Mouse (Mus musculus): ENCODE measurements around the gene Tmpo. TPM values are rescaled to one million over a fixed set of nuclear protein-coding genes. Genes with fewer than 3 reads are reported as not detected.
"Not testable (repeated sequence)": the region's sequence is repeated elsewhere in the genome, so short reads cannot be mapped to it uniquely, and the experiment has no call there.

Gene Tmpo
- polyA plus RNA-seq, 1 experiment = 17.4 TPM

- H3K4me1 ChIP-seq (ENCODE audit: control insufficient read depth, insufficient read depth, low read length) = peaks cover 10% of the 10 kb centered on the region
- H3K27me3 ChIP-seq (ENCODE audit: control insufficient read depth, insufficient read depth, low read length) = no peaks in the 10 kb centered on the region
- H3K27ac ChIP-seq (ENCODE audit: control insufficient read depth, insufficient read depth, low read depth, low read length) = no peak overlapping the region
- TF ChIP-seq POLR2A (IDR thresholded peaks at IDR 0.05; ENCODE audit: control insufficient read depth, low read depth, low read length) (no peak), CTCF (IDR thresholded peaks at IDR 0.05; ENCODE audit: control insufficient read depth, insufficient read depth, insufficient replicate concordance, low read depth, low read length) (no peak)
- H3K4me3 ChIP-seq (ENCODE audit: control insufficient read depth, low read depth, low read length) = peak overlapping the region; percentile 21
- no peaks in the 10 kb centered on the region for H3K36me3 ChIP-seq (ENCODE audit: control insufficient read depth, insufficient read depth, low read length)
Observed at GRCm38 (mm10) chr10:91187349-91187748, 6.2 kb upstream of the Tmpo start.

- H3K4me1 ChIP-seq (ENCODE audit: control insufficient read depth, insufficient read depth, low read length) = peaks cover 10% of the 10 kb centered on the region
- no peak overlapping the region for H3K27ac ChIP-seq (ENCODE audit: control insufficient read depth, insufficient read depth, low read depth, low read length)
- no peaks in the 10 kb centered on the region for H3K27me3 ChIP-seq (ENCODE audit: control insufficient read depth, insufficient read depth, low read length)
- H3K4me3 ChIP-seq (ENCODE audit: control insufficient read depth, low read depth, low read length) = no peak overlapping the region
- H3K36me3 ChIP-seq (ENCODE audit: control insufficient read depth, insufficient read depth, low read length) = no peaks in the 10 kb centered on the region
- no peak for TF ChIP-seq POLR2A (IDR thresholded peaks at IDR 0.05; ENCODE audit: control insufficient read depth, low read depth, low read length)
- TF ChIP-seq CTCF (IDR thresholded peaks at IDR 0.05; ENCODE audit: control insufficient read depth, insufficient read depth, insufficient replicate concordance, low read depth, low read length) = no peak
Observed at GRCm38 (mm10) chr10:91185721-91186120, 4.6 kb upstream of the Tmpo start.

- H3K4me1 ChIP-seq (ENCODE audit: control insufficient read depth, insufficient read depth, low read length) = peaks cover 10% of the 10 kb centered on the region
- H3K36me3 ChIP-seq (ENCODE audit: control insufficient read depth, insufficient read depth, low read length); H3K4me3 ChIP-seq (ENCODE audit: control insufficient read depth, low read depth, low read length): not testable (repeated sequence)
Observed at GRCm38 (mm10) chr10:91184893-91185292, 3.8 kb upstream of the Tmpo start.

DNA sequence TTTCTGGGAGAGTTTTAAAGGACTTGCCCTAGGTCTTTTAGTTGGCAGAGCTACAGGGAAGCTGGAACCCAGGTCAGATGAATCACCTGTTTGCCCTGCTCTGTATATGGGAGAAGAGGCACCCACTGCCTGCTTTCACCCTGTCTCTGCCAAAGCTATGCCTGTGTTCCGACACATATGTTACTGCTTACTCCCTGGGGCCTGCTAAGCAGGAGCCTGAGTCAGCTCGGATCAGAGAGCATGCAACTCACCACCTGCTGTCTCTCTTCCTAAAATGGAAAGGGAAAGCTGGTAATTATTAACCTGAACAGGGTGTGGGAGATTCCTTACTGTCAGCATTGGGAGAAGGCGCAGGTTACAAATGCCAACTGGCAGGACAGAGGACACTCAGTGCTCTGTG, 2.2 kb upstream of the Tmpo start:
- H3K27me3 ChIP-seq (ENCODE audit: control insufficient read depth, insufficient read depth, low read length) = no peaks in the 10 kb centered on the region
- peaks cover 10% of the 10 kb centered on the region for H3K4me1 ChIP-seq (ENCODE audit: control insufficient read depth, insufficient read depth, low read length)
- H3K4me3 ChIP-seq (ENCODE audit: control insufficient read depth, low read depth, low read length) = peak overlapping the region; percentile 22; the same call in 1 of the 2 replicates
- no peaks in the 10 kb centered on the region for H3K36me3 ChIP-seq (ENCODE audit: control insufficient read depth, insufficient read depth, low read length)
- no peak overlapping the region for H3K27ac ChIP-seq (ENCODE audit: control insufficient read depth, insufficient read depth, low read depth, low read length)
- no peak for TF ChIP-seq CTCF (IDR thresholded peaks at IDR 0.05; ENCODE audit: control insufficient read depth, insufficient read depth, insufficient replicate concordance, low read depth, low read length)
- no peak for TF ChIP-seq POLR2A (IDR thresholded peaks at IDR 0.05; ENCODE audit: control insufficient read depth, low read depth, low read length)

More at GRCm38 (mm10) chr10:91184893-91185292, 3.8 kb upstream of the Tmpo start:
- H3K27ac ChIP-seq (ENCODE audit: control insufficient read depth, insufficient read depth, low read depth, low read length); H3K27me3 ChIP-seq (ENCODE audit: control insufficient read depth, insufficient read depth, low read length): not testable (repeated sequence)

GRCm38 (mm10) chr10:91182291-91182990, 1.3 kb upstream of the Tmpo start:
- no peaks in the 10 kb centered on the region for H3K27me3 ChIP-seq (ENCODE audit: control insufficient read depth, insufficient read depth, low read length)
- peak overlapping the region; percentile 80 for H3K27ac ChIP-seq (ENCODE audit: control insufficient read depth, insufficient read depth, low read depth, low read length)
- TF ChIP-seq POLR2A (IDR thresholded peaks at IDR 0.05; ENCODE audit: control insufficient read depth, low read depth, low read length) = no peak
- TF ChIP-seq CTCF (IDR thresholded peaks at IDR 0.05; ENCODE audit: control insufficient read depth, insufficient read depth, insufficient replicate concordance, low read depth, low read length) = no peak

DNA sequence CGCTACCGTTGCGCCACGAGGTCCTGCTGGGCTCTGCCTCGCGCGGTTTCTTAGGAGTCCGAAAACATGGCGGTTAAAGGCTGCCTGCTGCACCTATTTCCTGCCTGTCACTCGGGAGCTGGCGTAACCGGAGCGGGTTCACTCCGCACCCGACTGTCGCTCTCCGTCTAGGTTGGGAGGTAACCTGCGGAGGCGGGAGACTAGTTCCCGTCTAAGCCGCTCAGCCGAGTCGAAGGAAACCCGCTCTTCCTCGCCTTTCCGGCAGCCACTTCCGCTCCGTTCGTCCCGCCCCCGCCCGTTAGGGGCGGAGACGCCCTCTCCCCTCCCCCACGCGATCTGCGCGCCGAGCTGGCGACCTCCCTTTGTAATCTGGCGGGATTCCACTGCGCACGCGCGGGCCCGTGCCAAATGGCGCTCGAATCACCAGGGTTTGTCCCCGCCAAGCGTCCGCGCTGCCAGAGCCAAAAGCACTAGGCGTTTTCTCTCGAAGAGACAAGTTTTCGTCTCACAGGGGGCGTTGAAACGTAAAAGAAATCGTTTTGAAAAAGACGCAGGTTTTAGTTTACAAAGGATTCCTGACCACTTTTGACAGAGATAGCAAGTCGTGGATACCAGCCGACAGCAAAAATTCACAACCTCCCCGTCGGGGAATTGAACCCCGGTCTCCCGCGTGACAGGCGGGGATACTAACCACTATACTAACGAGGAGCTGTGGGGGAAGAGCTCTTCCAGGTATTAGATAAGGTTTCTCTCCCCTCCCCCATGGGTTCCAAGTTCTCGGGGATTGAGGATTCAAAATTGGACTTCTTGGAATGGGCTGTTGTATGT, 560 bp upstream of the Tmpo start:
- Histone ChIP-seq H3K27me3 (ENCODE audit: control insufficient read depth, insufficient read depth, low read length) (no peaks in the 10 kb centered on the region), H3K27ac (ENCODE audit: control insufficient read depth, insufficient read depth, low read depth, low read length) (peak overlapping the region; percentile 100)
- TF ChIP-seq POLR2A (IDR thresholded peaks at IDR 0.05; ENCODE audit: control insufficient read depth, low read depth, low read length) (peak; percentile 87), CTCF (IDR thresholded peaks at IDR 0.05; ENCODE audit: control insufficient read depth, insufficient read depth, insufficient replicate concordance, low read depth, low read length) (no peak)

More at GRCm38 (mm10) chr10:91182291-91182990, 1.3 kb upstream of the Tmpo start:
- Histone ChIP-seq H3K4me3 (ENCODE audit: control insufficient read depth, low read depth, low read length) (peak overlapping the region; percentile 99), H3K36me3 (ENCODE audit: control insufficient read depth, insufficient read depth, low read length) (no peaks in the 10 kb centered on the region), H3K4me1 (ENCODE audit: control insufficient read depth, insufficient read depth, low read length) (peaks cover 5% of the 10 kb centered on the region)

GRCm38 (mm10) chr10:91180301-91180700, 814 bp downstream of the Tmpo start:
- TF ChIP-seq CTCF (IDR thresholded peaks at IDR 0.05; ENCODE audit: control insufficient read depth, insufficient read depth, insufficient replicate concordance, low read depth, low read length) = no peak
- TF ChIP-seq POLR2A (IDR thresholded peaks at IDR 0.05; ENCODE audit: control insufficient read depth, low read depth, low read length) = no peak
- peak overlapping the region; percentile 42 for H3K4me3 ChIP-seq (ENCODE audit: control insufficient read depth, low read depth, low read length)
- H3K27me3 ChIP-seq (ENCODE audit: control insufficient read depth, insufficient read depth, low read length) = no peaks in the 10 kb centered on the region

More for the DNA sequence above, 560 bp upstream of the Tmpo start:
- H3K36me3 ChIP-seq (ENCODE audit: control insufficient read depth, insufficient read depth, low read length) = no peaks in the 10 kb centered on the region
- H3K4me3 ChIP-seq (ENCODE audit: control insufficient read depth, low read depth, low read length) = peak overlapping the region; percentile 99
- H3K4me1 ChIP-seq (ENCODE audit: control insufficient read depth, insufficient read depth, low read length) = peaks cover 2% of the 10 kb centered on the region

More at GRCm38 (mm10) chr10:91180301-91180700, 814 bp downstream of the Tmpo start:
- no peaks in the 10 kb centered on the region for H3K36me3 ChIP-seq (ENCODE audit: control insufficient read depth, insufficient read depth, low read length)
- peaks cover 2% of the 10 kb centered on the region for H3K4me1 ChIP-seq (ENCODE audit: control insufficient read depth, insufficient read depth, low read length)
- H3K27ac ChIP-seq (ENCODE audit: control insufficient read depth, insufficient read depth, low read depth, low read length) = peak overlapping the region; percentile 67
